Mouse (Mus musculus): ENCODE measurements around the gene Cdhr3.

GRCm38 (mm10) chr12:33064266-33064665, 28.4 kb downstream of the Cdhr3 start:
- no peak for TF ChIP-seq CTCF (IDR thresholded peaks at IDR 0.05; ENCODE audit: extremely low read depth, insufficient read depth, low read length)
- TF ChIP-seq POLR2A (IDR thresholded peaks at IDR 0.05; ENCODE audit: extremely low read depth, insufficient read depth, low read length) = no peak
